Mouse (Mus musculus) intestine, postnatal 0 days (tissue): Measurements from ENCODE around the gene Sec23a. TPM values are rescaled to one million over a fixed set of nuclear protein-coding genes. Genes with fewer than 3 reads are reported as not detected.

Experiments
- ATAC-seq: fragments of 200-750 bp; cut with Nextera tagmentation; 2 replicates; pipeline ENCODE4 v1.8.0; 2017; ENCODE audit warnings: mild to moderate bottlenecking, moderate TSS enrichment, moderate library complexity
- H3K27ac ChIP-seq: fragments of 300-500 bp; sonication (generic); 2 replicates; pipeline ENCODE4 v1.5.1; 2014; ENCODE audit warnings: mild to moderate bottlenecking, low read depth, low read length, moderate library complexity
- H3K27me3 ChIP-seq: fragments of 300-500 bp; sonication (generic); replicated peaks from 2 replicates; pipeline ENCODE4 v1.6.1; 2014; ENCODE audit warnings: low read length, mixed read lengths; ENCODE audit not compliant: control insufficient read depth, insufficient read depth
- H3K36me3 ChIP-seq: fragments of 300-500 bp; sonication (generic); 2 replicates; pipeline ENCODE4 v1.6.1; 2014; ENCODE audit warnings: mild to moderate bottlenecking, moderate library complexity; ENCODE audit not compliant: control insufficient read depth, insufficient read depth
- H3K4me1 ChIP-seq: fragments of 300-500 bp; sonication (generic); replicated peaks from 2 replicates; pipeline ENCODE4 v1.6.1; 2014; ENCODE audit warnings: antibody characterized with exemption, low read length, mixed read lengths; ENCODE audit not compliant: control insufficient read depth, insufficient read depth
- H3K4me2 ChIP-seq: fragments of 300-500 bp; sonication (generic); replicated peaks from 2 replicates; pipeline ENCODE4 v1.6.1; 2014; ENCODE audit warnings: low read depth, mild to moderate bottlenecking, moderate library complexity
- H3K4me3 ChIP-seq: fragments of 300-500 bp; sonication (generic); 2 replicates; pipeline ENCODE4 v1.5.1; 2014; ENCODE audit warnings: low read depth, low read length
- H3K9ac ChIP-seq: fragments of 300-500 bp; sonication (generic); 2 replicates; pipeline ENCODE4 v1.6.1; 2014; ENCODE audit warnings: mild to moderate bottlenecking, low read depth, low read length
- H3K9me3 ChIP-seq: fragments of 300-500 bp; sonication (generic); 2 replicates; pipeline ENCODE4 v1.6.1; 2016; ENCODE audit warnings: mixed run types; ENCODE audit not compliant: control insufficient read depth
- CTCF ChIP-seq: sonication (generic); IDR thresholded peaks from 2 replicates; pipeline ENCODE4 v1.5.1; 2016; ENCODE audit warnings: low read depth, mild to moderate bottlenecking, control low read depth, antibody characterized with exemption, moderate library complexity
- WGBS: fragments of 180-500 bp; shearing (Covaris S2); extraction: QIAGEN DNeasy Blood & Tissue Kit; methylation state at CpG from one replicate; pipeline ENCODE4 v1.1.7; 2014; 5-methylcytosine and 5-hydroxymethylcytosine counted together
- polyA plus RNA-seq: library from polyadenylated mRNA; unstranded; fragments of >200 nt; fragmentation: Nextera tagmentation; extraction: Ambion mirVana; gene quantifications from 2 replicates; pipeline ENCODE4 v1.2.1, GENCODE M21; 2015

Sec23a gene
- polyA plus RNA-seq, 1 experiment from 2014 or later = 120 TPM

GRCm38 (mm10) chr12:59055196-59055850 is 43.5 kb upstream of the Sec23a start:
- Histone ChIP-seq H3K36me3 (peaks cover 7% of the 10 kb centered on the region; the same call in 1 of the 2 replicates), H3K4me3 (no peak overlapping the region)
- no peak for ATAC-seq

DNA sequence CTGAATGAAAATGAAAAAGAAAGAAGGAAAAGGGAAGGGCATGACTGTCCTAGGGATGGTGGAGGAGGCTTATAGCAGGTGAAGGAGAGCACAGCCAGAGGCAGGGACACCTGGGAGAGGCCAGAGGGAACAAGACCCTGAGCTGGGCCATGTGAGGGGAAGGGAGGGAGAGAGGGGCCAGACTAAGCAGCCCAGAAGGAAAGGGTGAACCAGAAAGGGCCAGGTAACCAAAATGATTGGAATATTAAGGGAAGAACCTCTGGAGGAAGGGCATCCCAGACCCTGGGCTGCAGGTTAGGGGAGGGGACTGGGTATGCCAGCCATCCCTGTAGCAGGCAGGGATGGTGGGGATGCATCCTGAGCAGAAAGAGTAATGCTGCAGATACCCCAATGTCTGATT is 42.2 kb upstream of the Sec23a start:
- Histone ChIP-seq H3K9me3 (no peaks in the 10 kb centered on the region), H3K9ac (no peak overlapping the region), H3K4me1 (no peaks in the 10 kb centered on the region), H3K36me3 (peaks cover 14% of the 10 kb centered on the region; the same call in 1 of the 2 replicates), H3K4me2 (no peak overlapping the region), H3K27me3 (no peaks in the 10 kb centered on the region), H3K27ac (no peak overlapping the region), H3K4me3 (no peak overlapping the region)
- ATAC-seq = no peak
- TF ChIP-seq CTCF = no peak

More at GRCm38 (mm10) chr12:59055196-59055850, 43.5 kb upstream of the Sec23a start:
- Histone ChIP-seq H3K4me2 (no peak overlapping the region), H3K9ac (no peak overlapping the region), H3K9me3 (no peaks in the 10 kb centered on the region), H3K4me1 (0 out of 2 replicates have a peak, but pooled peaks cover 4% of the 10 kb centered on the region), H3K27me3 (no peaks in the 10 kb centered on the region), H3K27ac (no peak overlapping the region)
- TF ChIP-seq CTCF = no peak
- 77% methylated on average over 4 of the region's 4 CpGs for WGBS

- 75% methylated on average over 5 of the region's 5 CpGs for WGBS
- no peak overlapping the region for H3K4me3 ChIP-seq
- no peaks in the 10 kb centered on the region for H3K9me3 ChIP-seq
- H3K27me3 ChIP-seq = no peaks in the 10 kb centered on the region
- no peak for TF ChIP-seq CTCF
- H3K4me1 ChIP-seq = no peaks in the 10 kb centered on the region
- no peak for ATAC-seq
- no peak overlapping the region for H3K27ac ChIP-seq
- H3K4me2 ChIP-seq = no peak overlapping the region
- peaks cover 15% of the 10 kb centered on the region for H3K36me3 ChIP-seq
- no peak overlapping the region for H3K9ac ChIP-seq
Measured at GRCm38 (mm10) chr12:59053166-59053565, 41.3 kb upstream of the Sec23a start.

- Histone ChIP-seq H3K9ac (no peak overlapping the region), H3K9me3 (no peaks in the 10 kb centered on the region), H3K4me1 (no peaks in the 10 kb centered on the region), H3K4me3 (no peak overlapping the region), H3K4me2 (no peak overlapping the region), H3K27ac (no peak overlapping the region), H3K27me3 (no peaks in the 10 kb centered on the region), H3K36me3 (peaks cover 18% of the 10 kb centered on the region)
- WGBS = 87% methylated on average over 3 of the region's 3 CpGs
- no peak for TF ChIP-seq CTCF
- ATAC-seq = no peak
Measured at GRCm38 (mm10) chr12:59052470-59052869, 40.7 kb upstream of the Sec23a start.

DNA sequence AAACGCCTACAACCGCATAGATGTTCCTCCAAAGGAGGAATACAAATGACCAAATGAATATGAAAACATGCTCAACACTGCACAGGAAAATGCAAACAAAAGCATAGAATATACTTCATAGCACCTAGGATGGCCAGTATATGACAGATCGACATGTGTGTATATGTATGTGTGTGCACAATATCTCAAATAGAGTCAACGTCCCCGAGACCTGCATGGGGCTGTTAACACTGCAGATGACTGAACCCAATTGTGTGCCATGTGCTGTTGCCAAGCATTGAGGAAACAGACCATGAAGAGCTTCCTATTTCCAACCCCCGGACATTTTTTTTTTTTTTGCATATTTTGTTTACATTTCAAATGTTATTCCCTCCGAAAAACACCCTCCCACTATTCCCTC is 29.0 kb upstream of the Sec23a start:
- H3K4me1 ChIP-seq = no peaks in the 10 kb centered on the region
- no peak overlapping the region for H3K4me3 ChIP-seq
- peak overlapping the region; percentile 49 for H3K4me2 ChIP-seq
- peaks cover 32% of the 10 kb centered on the region for H3K36me3 ChIP-seq
- TF ChIP-seq CTCF = no peak
- 32% methylated on average over 7 of the region's 7 CpGs for WGBS
- H3K9ac ChIP-seq = 0 out of 2 replicates have a peak overlapping the region, but pooled peaks have one; percentile 49
- H3K27me3 ChIP-seq = no peaks in the 10 kb centered on the region
- peak overlapping the region; percentile 90; the same call in 1 of the 2 replicates for H3K27ac ChIP-seq
- H3K9me3 ChIP-seq = no peaks in the 10 kb centered on the region
- peak; percentile 28 for ATAC-seq

GRCm38 (mm10) chr12:59039971-59040844 is 28.4 kb upstream of the Sec23a start:
- ATAC-seq = peak; percentile 89
- Histone ChIP-seq H3K27ac (peak overlapping the region; percentile 90), H3K4me3 (no peak overlapping the region), H3K4me2 (peak overlapping the region; percentile 49), H3K4me1 (no peaks in the 10 kb centered on the region), H3K9me3 (no peaks in the 10 kb centered on the region), H3K36me3 (peaks cover 25% of the 10 kb centered on the region), H3K9ac (peak overlapping the region; percentile 49; the same call in 1 of the 2 replicates), H3K27me3 (no peaks in the 10 kb centered on the region)
- 8% methylated on average over 23 of the region's 23 CpGs for WGBS
- no peak for TF ChIP-seq CTCF
